Mouse (Mus musculus) layer of hippocampus, adult 2 months (tissue): ENCODE measurements around the gene Cdh15. TPM values are rescaled to one million over a fixed set of nuclear protein-coding genes. Genes with fewer than 3 reads are reported as not detected.

Source experiments
- DNase-seq, 2 experiments: peaks; one replicate each; pipeline ENCODE4 v3.0.0; 2022; ENCODE audit warnings: low spot score in 2 of 2
- H3K27ac ChIP-seq: fragments of 200-600 bp; 2 replicates; pipeline ENCODE4 v1.8.1; 2022
- H3K4me3 ChIP-seq: fragments of 200-600 bp; 2 replicates; pipeline ENCODE4 v1.8.1; 2022; ENCODE audit warnings: mild to moderate bottlenecking
- CTCF ChIP-seq: fragments of 200-600 bp; conservative IDR thresholded peaks from 2 replicates; pipeline ENCODE4 v1.8.1; 2022; ENCODE audit warnings: antibody characterized with exemption, mild to moderate bottlenecking, moderate library complexity
- total RNA-seq, 2 experiments: library from RNA; stranded (reverse); gene quantifications; 2 replicates each; pipeline ENCODE4 v1.2.3; 2021

The Cdh15 gene
- total RNA-seq, 2 experiments from 2014 or later: 0.93 to 1.00 TPM

GRCm38 (mm10) chr8:122875186-122875585 is 27.4 kb downstream of the Cdh15 start:
- no peak for DNase-seq
- TF ChIP-seq CTCF: no peak
- Histone ChIP-seq H3K27ac (no peak overlapping the region), H3K4me3 (no peak overlapping the region)

GRCm38 (mm10) chr8:122878231-122878630 is 30.5 kb downstream of the Cdh15 start:
- no peak overlapping the region for H3K27ac ChIP-seq
- no peak for DNase-seq
- no peak for TF ChIP-seq CTCF
- H3K4me3 ChIP-seq: no peak overlapping the region

DNA sequence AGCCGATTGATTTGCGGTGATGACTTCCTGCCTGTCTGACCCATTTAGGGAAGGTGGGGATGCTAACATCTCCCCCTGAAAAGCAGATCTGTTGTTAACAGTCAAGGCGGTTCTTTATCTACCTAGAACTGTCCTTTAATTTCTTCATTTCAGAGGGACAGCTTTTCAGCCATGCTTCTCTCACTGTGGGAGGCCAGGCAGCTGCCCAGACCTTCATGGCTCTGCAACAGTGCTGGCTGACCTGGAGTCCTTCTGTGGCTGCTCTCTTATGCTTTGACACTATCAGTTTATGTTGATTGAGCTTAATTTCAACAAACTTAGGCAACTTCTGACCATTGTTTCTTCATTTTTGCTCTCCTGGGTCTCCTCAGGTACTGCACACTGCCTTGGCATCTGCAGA is 32.5 kb downstream of the Cdh15 start:
- Histone ChIP-seq H3K27ac (no peak overlapping the region), H3K4me3 (no peak overlapping the region)
- DNase-seq: no peak
- TF ChIP-seq CTCF: no peak

DNA sequence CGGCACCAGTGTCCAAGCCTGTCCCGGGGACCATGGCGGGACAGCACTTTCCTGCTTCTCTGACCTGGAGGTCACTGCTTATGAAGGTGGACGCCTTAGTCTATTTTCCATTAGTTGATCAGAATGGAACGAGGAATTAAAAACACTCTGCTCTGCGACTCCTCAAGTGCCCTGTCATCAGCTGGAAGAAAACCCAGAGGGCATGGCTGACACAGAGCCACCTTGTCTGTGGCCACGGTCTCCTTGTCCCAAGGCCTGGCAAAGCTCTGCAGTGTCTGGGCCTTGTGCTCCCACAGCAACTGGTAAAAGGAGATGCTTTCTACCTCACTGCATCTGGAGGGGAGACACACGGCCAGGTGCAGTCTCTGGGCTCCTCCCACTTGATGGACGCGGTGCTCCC is 35.9 kb downstream of the Cdh15 start:
- no peak for TF ChIP-seq CTCF
- H3K27ac ChIP-seq: no peak overlapping the region
- no peak overlapping the region for H3K4me3 ChIP-seq
- DNase-seq: no peak

DNA sequence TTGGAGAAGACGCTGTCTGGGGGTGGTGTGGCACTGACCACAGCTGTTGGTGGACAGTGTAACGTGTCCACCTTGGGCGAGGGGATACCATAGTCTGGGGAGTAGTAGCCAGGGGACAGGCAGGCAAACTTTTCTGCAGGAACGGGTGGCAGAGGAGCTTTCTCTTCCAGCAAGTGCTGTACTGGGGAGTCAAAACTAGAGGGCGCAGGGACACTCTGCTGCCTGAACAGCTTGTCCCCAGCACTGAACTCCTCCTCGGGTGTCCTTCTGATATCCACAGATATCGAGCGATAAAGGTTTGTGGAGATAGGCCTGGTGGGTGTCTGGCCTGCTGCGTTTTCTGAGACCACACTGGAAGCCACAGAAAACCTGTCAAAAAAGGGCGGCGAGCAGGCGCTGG is 43.7 kb downstream of the Cdh15 start:
- TF ChIP-seq CTCF: peak; percentile 63
- H3K27ac ChIP-seq: no peak overlapping the region
- no peak overlapping the region for H3K4me3 ChIP-seq
- DNase-seq: no peak

GRCm38 (mm10) chr8:122893451-122893850 is 45.7 kb downstream of the Cdh15 start:
- no peak for DNase-seq
- H3K4me3 ChIP-seq: no peak overlapping the region
- H3K27ac ChIP-seq: no peak overlapping the region
- TF ChIP-seq CTCF: no peak

DNA sequence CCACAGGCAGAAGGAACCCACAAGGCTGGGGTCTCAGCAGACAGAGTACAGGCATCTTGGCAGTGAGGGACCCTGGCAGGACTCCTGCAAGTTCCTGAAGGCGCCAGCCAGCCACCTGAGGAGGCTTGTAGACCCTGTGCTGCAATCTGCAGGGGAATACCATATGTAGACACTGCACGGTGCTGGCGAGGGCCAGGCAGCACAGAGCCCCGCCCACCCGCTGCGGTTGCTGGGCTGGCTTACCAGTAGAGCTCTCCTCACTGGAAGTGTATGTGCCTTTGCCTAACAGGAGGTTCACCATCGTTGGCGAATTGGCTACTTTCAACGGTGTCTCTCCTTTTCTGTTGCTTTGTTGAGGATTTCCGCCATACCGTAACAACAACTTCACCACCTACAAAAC is 48.6 kb downstream of the Cdh15 start:
- Histone ChIP-seq H3K4me3 (no peak overlapping the region), H3K27ac (peak overlapping the region; percentile 44; the same call in 1 of the 2 replicates)
- TF ChIP-seq CTCF: no peak
- DNase-seq: no peak

DNA sequence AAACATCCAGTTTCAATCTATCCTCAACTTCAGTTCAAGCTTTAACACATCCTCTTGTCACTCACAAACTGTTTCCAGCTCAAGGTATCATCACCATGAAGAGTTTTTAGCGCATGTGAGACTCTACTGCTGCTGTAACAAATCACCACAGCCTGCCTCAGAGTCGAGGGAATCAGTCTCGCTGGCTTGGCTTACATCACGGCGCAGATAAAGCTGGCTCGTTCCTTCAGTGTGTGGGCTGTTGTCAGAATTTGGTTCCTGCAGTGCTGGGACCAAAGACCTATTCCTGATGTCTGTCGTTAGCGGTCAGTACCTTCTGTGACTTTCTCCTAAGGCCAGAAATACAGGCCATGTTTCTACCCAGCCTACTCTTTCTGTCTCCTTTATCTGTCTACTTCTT is 49.4 kb downstream of the Cdh15 start:
- peak overlapping the region; percentile 44; the same call in 1 of the 2 replicates for H3K27ac ChIP-seq
- no peak for TF ChIP-seq CTCF
- DNase-seq: no peak
- H3K4me3 ChIP-seq: no peak overlapping the region

DNA sequence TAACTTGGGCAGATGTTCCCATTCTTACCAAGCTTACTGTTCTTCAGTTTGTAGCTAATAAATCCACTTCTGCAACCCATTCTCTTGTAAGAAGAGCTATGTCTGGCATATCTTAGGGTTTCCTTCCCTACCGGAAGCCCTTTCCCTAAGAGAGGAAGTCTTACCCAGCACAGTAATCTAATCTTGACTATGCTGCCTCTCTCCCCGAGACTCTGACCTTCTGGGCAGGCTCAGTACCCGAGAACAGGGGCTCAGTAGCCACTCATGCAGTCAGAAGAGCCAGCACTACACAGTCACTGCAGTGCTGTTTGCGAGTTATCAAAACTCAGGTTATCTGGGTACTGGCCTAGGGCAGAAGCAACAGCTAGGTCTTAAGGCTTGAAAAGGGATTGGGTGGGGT is 50.3 kb downstream of the Cdh15 start:
- TF ChIP-seq CTCF: no peak

DNA sequence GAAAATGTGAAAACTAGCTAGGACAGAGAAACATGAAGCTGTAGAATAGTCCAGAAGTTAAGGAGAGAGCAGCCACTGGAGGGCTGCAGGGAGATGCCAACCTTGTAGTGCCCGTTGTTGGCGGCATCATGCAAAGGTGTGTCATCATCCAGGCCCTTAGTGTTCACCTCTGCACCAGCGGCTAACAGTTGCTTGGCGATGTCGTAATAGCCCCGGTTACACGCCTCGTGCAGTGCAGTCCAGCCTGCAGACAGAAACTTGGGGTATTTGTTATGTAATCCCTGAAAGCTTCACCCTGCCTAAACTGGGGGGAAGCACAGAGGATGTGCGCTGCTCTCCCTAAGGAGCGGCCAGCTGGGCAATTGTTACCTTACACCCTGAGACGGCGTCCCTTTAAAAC is 50.7 kb downstream of the Cdh15 start:
- TF ChIP-seq CTCF: no peak
- Histone ChIP-seq H3K4me3 (no peak overlapping the region), H3K27ac (no peak overlapping the region)
- DNase-seq: no peak

More for the DNA sequence above, 50.3 kb downstream of the Cdh15 start:
- H3K4me3 ChIP-seq: no peak overlapping the region
- DNase-seq: no peak
- H3K27ac ChIP-seq: peak overlapping the region; percentile 44; the same call in 1 of the 2 replicates

DNA sequence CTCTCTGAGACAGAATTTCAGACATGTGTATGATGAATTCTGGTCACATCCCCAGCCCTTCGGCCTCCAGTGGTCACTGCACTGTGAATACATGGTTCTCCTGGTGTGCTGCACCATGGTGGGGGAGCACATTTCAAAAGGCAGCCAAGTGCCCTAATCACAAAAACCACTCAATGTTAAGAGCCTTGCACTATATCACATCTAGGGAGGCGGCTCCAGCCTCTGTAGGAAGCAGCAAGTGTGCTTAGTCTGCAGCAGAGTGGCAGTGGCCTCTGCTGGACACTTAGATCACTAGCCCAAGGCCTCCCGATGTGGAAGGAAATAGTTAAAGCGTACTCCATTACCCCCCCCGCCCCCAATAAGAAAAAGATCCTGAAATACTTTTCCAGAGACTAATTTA is 51.3 kb downstream of the Cdh15 start:
- TF ChIP-seq CTCF: no peak
- Histone ChIP-seq H3K27ac (no peak overlapping the region), H3K4me3 (no peak overlapping the region)
- no peak for DNase-seq

DNA sequence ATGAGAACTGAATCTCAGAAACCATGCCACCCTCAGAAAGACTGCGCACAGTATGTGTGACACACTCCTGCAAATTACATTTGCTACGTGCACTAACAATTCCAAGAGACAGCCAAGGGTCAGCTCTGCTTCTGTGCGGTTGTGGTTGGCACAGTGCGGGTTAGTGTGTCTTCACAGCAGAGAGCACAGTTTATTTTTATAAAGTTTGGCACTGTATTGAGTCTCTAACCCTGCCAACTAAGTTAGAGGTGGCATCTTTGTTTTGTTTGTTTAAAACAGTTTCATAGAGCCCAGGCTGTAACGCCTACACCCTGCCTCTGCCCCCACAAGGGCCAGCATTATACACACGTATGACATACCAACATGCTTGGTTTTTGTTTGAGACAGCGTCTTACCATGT is 53.7 kb downstream of the Cdh15 start:
- Histone ChIP-seq H3K27ac (peak overlapping the region; percentile 73), H3K4me3 (no peak overlapping the region)
- no peak for DNase-seq
- no peak for TF ChIP-seq CTCF

DNA sequence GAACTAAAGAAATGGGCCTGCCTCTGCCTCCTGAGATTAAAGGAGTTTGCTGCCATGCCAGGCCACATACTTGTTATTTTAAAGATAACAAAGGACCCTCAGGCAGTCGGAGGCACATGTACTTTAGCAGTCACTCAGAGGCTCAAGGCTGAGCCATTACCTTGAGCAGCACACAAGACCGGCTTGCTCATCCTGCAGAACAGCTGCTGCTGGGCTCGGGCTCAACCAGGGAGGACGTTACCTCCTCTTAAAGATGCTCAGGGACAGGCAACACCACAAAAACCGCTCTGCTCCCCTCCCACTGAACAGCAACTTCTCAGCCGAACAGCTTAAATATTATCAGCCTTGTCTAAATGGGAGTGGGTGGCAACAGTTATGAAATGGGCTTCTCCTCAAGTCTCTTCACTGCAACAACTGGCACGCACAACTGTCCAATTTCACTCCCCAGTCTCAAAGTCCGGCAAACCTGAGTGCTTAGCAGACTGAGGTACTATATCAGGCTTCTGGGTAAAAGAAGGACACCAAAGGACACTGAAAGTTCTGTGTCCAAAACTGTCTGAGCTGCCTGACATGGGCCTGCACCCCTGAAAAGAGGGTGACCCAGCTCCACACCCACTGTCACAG is 54.2 kb downstream of the Cdh15 start:
- DNase-seq: no peak
- Histone ChIP-seq H3K27ac (peak overlapping the region; percentile 73), H3K4me3 (no peak overlapping the region)
- no peak for TF ChIP-seq CTCF

DNA sequence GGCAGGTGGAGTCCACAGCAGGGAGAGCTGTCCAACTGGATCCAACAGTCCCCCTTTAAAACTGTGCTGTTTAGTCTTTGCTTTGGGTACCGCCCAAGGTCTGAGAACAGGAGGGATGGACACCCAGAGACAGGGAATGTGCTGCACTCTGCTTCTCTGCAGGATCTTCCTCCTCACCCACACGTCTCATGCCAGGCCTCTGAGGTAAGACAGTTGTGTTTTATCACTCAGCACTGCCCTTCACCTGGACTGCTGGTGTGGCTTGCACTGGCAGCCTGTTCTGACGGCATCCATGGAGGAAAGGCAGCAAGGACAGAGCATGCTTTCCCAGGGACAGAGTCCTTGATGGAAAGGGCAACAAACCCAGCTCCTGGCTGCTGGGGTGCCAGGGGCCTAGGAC is 54.8 kb downstream of the Cdh15 start:
- DNase-seq: no peak
- Histone ChIP-seq H3K4me3 (no peak overlapping the region), H3K27ac (peak overlapping the region; percentile 73)
- no peak for TF ChIP-seq CTCF
